ENCODE assay signal across 8 mouse cellular contexts in the genomic region with DNA sequence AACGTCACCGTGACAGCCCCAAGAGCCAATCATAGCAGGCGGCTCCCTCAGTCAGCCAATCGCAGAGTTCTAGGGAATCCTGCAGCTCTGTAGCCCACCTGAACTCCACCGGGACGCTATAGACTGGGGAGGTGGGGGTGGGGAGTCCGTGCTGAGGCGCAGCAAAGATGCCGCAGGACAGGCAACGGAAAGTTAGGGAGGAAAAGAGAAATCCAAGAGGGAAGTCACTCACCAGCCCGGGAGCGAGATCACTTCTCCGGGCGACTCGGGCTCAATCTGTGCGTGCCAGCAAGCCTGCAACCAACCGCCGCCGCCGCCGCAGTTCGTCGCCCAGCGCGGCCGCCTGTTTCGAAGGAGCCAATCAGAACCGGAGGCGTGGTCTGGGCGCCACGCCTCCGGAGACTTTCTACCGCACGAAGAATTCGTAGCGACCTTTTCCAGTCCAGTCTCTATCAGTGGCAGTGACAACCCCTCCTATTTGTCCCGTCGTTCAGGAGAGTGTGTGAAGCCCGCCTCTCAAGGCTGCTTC. TPM values are rescaled to one million over a fixed set of nuclear protein-coding genes. Genes with fewer than 3 reads are reported as not detected.
DNase-seq lines count a peak whose midpoint lies in the region; ATAC-seq and TF ChIP-seq lines count a peak whose summit lies in the region.

A gene (minus strand): TSS at position 345 of the 529 bp plus-strand sequence.

- H3K4me2 ChIP-seq in hindbrain, embryonic 12.5 days (replicated peaks), result peak within 1 kb of the TSS; percentile 86
- peak within 1 kb of the TSS; percentile 100 for H3K4me2 ChIP-seq in lung, postnatal 0 days (replicated peaks; ENCODE audit: low read depth, low read length)

- no peak for TF ChIP-seq EP300 in lung, postnatal 0 days (IDR thresholded peaks at IDR 0.05)

- POLR2A ChIA-PET in Patski (lab: Charles Lee), result interaction anchor here (0.6 kb wide), 1 partner anchor 9 kb away, joined by 6 read pairs; no protein-coding TSS in a partner anchor

- in situ Hi-C loops in Patski (cut with MboI; ENCODE audit: low pct_unique_long_range_greater_than_20kb), result no loop called here

- TF ChIP-seq CTCF in Patski (IDR thresholded peaks at IDR 0.05), result no peak
- no peak for TF ChIP-seq CTCF in lung, postnatal 0 days (IDR thresholded peaks at IDR 0.05)

- no peaks in the 10 kb centered on the region for H3K36me3 ChIP-seq in hindbrain, embryonic 12.5 days
- no peaks in the 10 kb centered on the region for H3K36me3 ChIP-seq in lung, postnatal 0 days (ENCODE audit: insufficient read depth, low read length)

- peaks cover 8% of the 10 kb centered on the region; the same call in 1 of the 2 replicates for H3K4me1 ChIP-seq in hindbrain, embryonic 12.5 days
- no peaks in the 10 kb centered on the region for H3K4me1 ChIP-seq in lung, postnatal 0 days (ENCODE audit: insufficient read depth, low read depth, low read length)

- H3K4me3 ChIP-seq in hindbrain, embryonic 12.5 days, result peak within 1 kb of the TSS; percentile 59
- H3K4me3 ChIP-seq in lung, postnatal 0 days (ENCODE audit: low read depth, low read length), result peak within 1 kb of the TSS; percentile 64

- ATAC-seq in Patski, result peak; percentile 96
- peak; percentile 96 for ATAC-seq in hindbrain, embryonic 12.5 days (ENCODE audit: low FRiP score)
- peak; percentile 95 for ATAC-seq in lung, postnatal 0 days

- H3K9me3 ChIP-seq in hindbrain, embryonic 12.5 days (replicated peaks), result no peaks in the 10 kb centered on the region
- H3K9me3 ChIP-seq in lung, postnatal 0 days (ENCODE audit: low read length), result no peaks in the 10 kb centered on the region

- H3K27me3 ChIP-seq in Patski, result no peaks in the 10 kb centered on the region
- peaks cover 36% of the 10 kb centered on the region for H3K27me3 ChIP-seq in hindbrain, embryonic 12.5 days
- H3K27me3 ChIP-seq in lung, postnatal 0 days (replicated peaks; ENCODE audit: insufficient read depth, low read length), result no peaks in the 10 kb centered on the region

- under 1% methylated on average over 39 of the region's 39 CpGs for WGBS in hindbrain, embryonic 12.5 days
- under 1% methylated on average over 39 of the region's 39 CpGs for WGBS in lung, postnatal 0 days

- no peak for DNase-seq in Patski (ENCODE audit: low read depth, low spot score)
- DNase-seq in cerebellum, postnatal 10 days, result peak; percentile 91 to 92
- DNase-seq in frontal cortex, postnatal 10 days (ENCODE audit: low spot score in 2 of 2), result peak; percentile 64 to 82
- DNase-seq in layer of hippocampus, postnatal 10 days (ENCODE audit: low spot score in 2 of 2), result peak; percentile 79 to 86
- peak; percentile 92 for DNase-seq in lung, postnatal 0 days (ENCODE audit: low spot score)
- DNase-seq in ovary, postnatal 10 days (ENCODE audit: low spot score), result peak; percentile 69
- peak; percentile 88 for DNase-seq in thymus, postnatal 0 days (ENCODE audit: low spot score)

- CTCF ChIA-PET in Patski (lab: Charles Lee), result interaction anchor here (2.4 kb wide), 1 partner anchor 18 kb away, joined by 6 read pairs; no protein-coding TSS in a partner anchor

- no peak within 1 kb of the TSS for H3K27ac ChIP-seq in hindbrain, embryonic 12.5 days
- no peak within 1 kb of the TSS for H3K27ac ChIP-seq in lung, postnatal 0 days (ENCODE audit: low read length)

- peak within 1 kb of the TSS; percentile 65 for H3K9ac ChIP-seq in hindbrain, embryonic 12.5 days
- 0 out of 2 replicates have a peak within 1 kb of the TSS, but pooled peaks have one; percentile 16 for H3K9ac ChIP-seq in lung, postnatal 0 days (replicated peaks; ENCODE audit: low read depth)

RNA-seq across cellular contexts. Expression of the gene that starts here (rescaled TPM):
- 8.6 TPM for polyA plus RNA-seq in Patski (2021)
- polyA plus RNA-seq in hindbrain, embryonic 12.5 days (2016; fragmentation: Nextera tagmentation; extraction: Ambion mirVana), result 9.6 and 10.8 TPM in 2 replicates
- 1 to 10 TPM; 4.2 to 4.8 TPM for total RNA-seq in layer of hippocampus, postnatal 10 days (2021)
- polyA plus RNA-seq in lung, postnatal 0 days (2015; fragmentation: Nextera tagmentation; extraction: Ambion mirVana), result 1.5 and 1.8 TPM in 2 replicates
- polyA plus RNA-seq in thymus, postnatal 0 days (2015; fragmentation: Nextera tagmentation; extraction: Ambion mirVana), result 7.9 and 10.4 TPM in 2 replicates
